Mouse (Mus musculus) forebrain, embryonic 16.5 days (tissue): Measurements from ENCODE around the gene Sema3g. TPM values are rescaled to one million over a fixed set of nuclear protein-coding genes. Genes with fewer than 3 reads are reported as not detected.

Experiments used
- ATAC-seq: fragments of 200-750 bp; cut with Nextera tagmentation; 2 replicates; pipeline ENCODE4 v1.8.0; 2017; ENCODE audit warnings: mild to moderate bottlenecking, moderate library complexity
- H3K27ac ChIP-seq: fragments of 300-500 bp; sonication (generic); 2 replicates; pipeline ENCODE4 v1.5.1; 2014; ENCODE audit warnings: low read length, control low read depth
- H3K27me3 ChIP-seq: fragments of 300-500 bp; sonication (generic); replicated peaks from 2 replicates; pipeline ENCODE4 v1.6.1; 2014; ENCODE audit warnings: low read length; ENCODE audit not compliant: control insufficient read depth, insufficient read depth
- H3K36me3 ChIP-seq: fragments of 300-500 bp; sonication (generic); 2 replicates; pipeline ENCODE4 v1.6.1; 2014; ENCODE audit not compliant: control insufficient read depth, insufficient read depth
- H3K4me1 ChIP-seq: fragments of 300-500 bp; sonication (generic); replicated peaks from 2 replicates; pipeline ENCODE4 v1.6.1; 2014; ENCODE audit warnings: low read length; ENCODE audit not compliant: control insufficient read depth, insufficient read depth
- H3K4me2 ChIP-seq: fragments of 300-500 bp; sonication (generic); 2 replicates; pipeline ENCODE4 v1.6.1; 2014; ENCODE audit warnings: mild to moderate bottlenecking, low read length, control low read depth
- H3K4me3 ChIP-seq: fragments of 300-500 bp; sonication (generic); replicated peaks from 2 replicates; pipeline ENCODE4 v1.5.1; 2014; ENCODE audit warnings: mild to moderate bottlenecking, low read length, control low read depth
- H3K9ac ChIP-seq: fragments of 300-500 bp; sonication (generic); replicated peaks from 2 replicates; pipeline ENCODE4 v1.6.1; 2014; ENCODE audit warnings: low read depth, low read length, control low read depth
- H3K9me3 ChIP-seq: fragments of 300-500 bp; sonication (generic); 2 replicates; pipeline ENCODE4 v1.6.1; 2016; ENCODE audit warnings: low read length; ENCODE audit not compliant: control insufficient read depth
- WGBS: fragments of 180-500 bp; shearing (Covaris S2); extraction: QIAGEN DNeasy Blood & Tissue Kit; methylation state at CpG from one replicate; pipeline ENCODE4 v1.1.7; 2014; 5-methylcytosine and 5-hydroxymethylcytosine counted together
- polyA plus RNA-seq: library from polyadenylated mRNA; unstranded; fragments of >200 nt; fragmentation: Nextera tagmentation; extraction: Ambion mirVana; gene quantifications from 2 replicates; pipeline ENCODE4 v1.2.1, GENCODE M21; 2015

Gene Sema3g
- polyA plus RNA-seq, 1 experiment from 2014 or later, result 0.62 TPM

DNA sequence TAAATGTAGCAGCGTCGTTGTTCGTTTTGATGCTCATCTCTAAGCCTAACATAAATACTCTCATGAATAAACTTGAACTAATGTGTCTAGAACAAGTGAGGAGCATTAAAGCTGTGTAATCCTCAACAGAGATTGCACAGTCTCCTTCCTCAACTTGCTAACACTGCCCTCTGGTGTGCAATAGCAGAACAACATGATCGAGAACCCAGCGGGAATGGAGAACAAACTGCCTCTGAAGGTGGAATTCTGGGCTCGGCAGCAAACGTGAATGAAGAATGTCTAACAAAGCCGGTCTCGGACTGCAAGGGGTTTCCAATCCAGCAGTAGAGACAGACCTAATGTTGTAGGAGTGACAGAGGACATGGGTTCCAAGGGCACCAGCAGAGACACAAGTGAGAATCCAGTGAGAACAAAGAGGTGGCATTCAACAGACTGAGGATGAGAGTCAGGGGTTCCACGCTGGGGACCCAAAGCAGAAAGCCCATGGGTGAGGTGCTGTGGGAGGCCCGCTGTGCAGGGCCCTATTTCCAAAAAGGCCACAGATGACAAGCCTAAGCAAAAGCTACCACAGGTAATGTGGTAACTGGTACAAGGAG lies 16.4 kb downstream of the Sema3g start:
- Histone ChIP-seq H3K9ac (peak overlapping the region; percentile 38; the same call in 1 of the 2 replicates), H3K4me1 (no peaks in the 10 kb centered on the region), H3K36me3 (no peaks in the 10 kb centered on the region), H3K4me2 (no peak overlapping the region), H3K9me3 (no peaks in the 10 kb centered on the region), H3K27me3 (no peaks in the 10 kb centered on the region), H3K27ac (no peak overlapping the region), H3K4me3 (no peak overlapping the region)
- peak; percentile 78 for ATAC-seq
- WGBS, result 18% methylated on average over 11 of the region's 11 CpGs

DNA sequence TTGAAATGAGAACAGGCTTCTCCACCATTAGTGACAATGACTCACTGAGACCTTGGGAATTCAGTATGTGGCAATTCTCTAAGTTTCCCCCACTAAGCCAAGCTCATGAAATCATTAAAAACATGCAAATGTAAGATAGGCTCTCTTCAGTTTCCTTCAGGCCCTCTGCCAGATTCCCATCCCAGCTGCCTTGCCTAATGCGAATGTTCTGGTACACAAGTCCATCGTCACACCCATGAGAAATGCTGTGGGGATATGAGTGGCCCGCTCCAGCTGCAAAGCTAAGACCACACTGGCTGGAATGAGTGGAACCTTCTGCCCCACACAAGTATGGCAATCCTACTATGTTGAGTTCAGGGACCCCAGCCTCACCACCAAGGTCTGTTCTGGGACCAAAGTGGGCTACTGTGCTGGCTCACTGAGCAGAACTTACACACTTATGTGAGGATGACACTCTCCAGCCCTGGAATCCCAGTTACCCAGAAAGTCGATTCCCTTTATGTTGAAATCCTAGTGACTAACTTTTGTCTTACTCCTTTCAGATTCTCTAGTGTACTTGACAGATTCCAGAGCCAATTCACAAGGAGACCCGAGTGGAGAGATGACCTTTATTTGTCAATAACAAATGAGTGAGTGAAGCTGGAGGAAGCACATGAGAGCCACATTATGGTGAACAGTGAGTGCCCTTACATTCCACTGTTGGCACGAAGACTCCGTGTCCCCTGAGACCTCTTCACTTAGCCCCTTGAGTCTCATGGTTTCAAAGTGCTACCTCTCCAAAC lies 19.6 kb downstream of the Sema3g start:
- no peak for ATAC-seq
- Histone ChIP-seq H3K4me1 (no peaks in the 10 kb centered on the region), H3K9me3 (no peaks in the 10 kb centered on the region), H3K27me3 (no peaks in the 10 kb centered on the region), H3K4me2 (no peak overlapping the region), H3K36me3 (no peaks in the 10 kb centered on the region), H3K9ac (no peak overlapping the region), H3K27ac (no peak overlapping the region), H3K4me3 (no peak overlapping the region)
- WGBS, result 84% methylated on average over 7 of the region's 7 CpGs

DNA sequence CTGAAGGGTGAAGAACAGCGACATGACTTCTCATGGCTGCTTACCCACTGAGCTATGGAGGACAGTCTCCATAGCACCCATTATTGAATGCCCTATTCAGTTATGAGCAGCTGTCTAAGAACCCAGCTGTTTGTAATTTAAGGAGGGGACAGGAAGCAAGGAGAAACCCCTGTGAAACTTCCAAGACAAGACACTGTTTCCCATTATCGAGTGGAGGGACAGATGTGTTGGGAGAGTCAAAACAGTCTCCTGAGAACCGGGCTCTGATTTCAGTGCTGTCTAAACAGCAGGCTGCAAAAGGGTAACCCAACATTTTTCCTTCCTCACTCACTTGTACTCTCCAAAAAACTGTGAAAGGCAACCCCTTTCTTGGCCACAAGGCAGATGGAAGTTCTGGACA lies 22.9 kb downstream of the Sema3g start:
- no peaks in the 10 kb centered on the region for H3K27me3 ChIP-seq
- no peaks in the 10 kb centered on the region for H3K36me3 ChIP-seq
- H3K4me1 ChIP-seq, result no peaks in the 10 kb centered on the region
- H3K4me3 ChIP-seq, result no peak overlapping the region
- H3K9me3 ChIP-seq, result no peaks in the 10 kb centered on the region
- ATAC-seq, result no peak
- no peak overlapping the region for H3K9ac ChIP-seq
- WGBS, result 83% methylated on average over 3 of the region's 3 CpGs
- no peak overlapping the region for H3K27ac ChIP-seq
- no peak overlapping the region for H3K4me2 ChIP-seq

DNA sequence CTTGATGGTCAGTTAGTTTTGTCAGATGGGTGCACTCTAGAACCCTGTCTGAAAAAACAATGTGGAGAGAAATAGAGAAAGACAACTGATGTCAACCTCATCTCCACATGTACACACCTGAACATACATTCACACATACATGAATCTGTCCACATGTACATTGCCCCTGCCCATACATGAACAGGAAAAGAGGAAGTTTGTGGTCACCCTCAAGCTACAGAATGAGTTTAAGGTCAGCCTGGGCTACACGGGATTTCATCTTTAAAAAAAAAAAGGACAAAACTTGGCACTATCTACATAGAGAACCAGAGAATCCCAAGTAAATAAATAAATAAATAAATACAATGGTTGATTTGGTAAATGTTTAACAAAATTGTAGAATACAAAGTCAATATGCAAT lies 27.1 kb downstream of the Sema3g start:
- Histone ChIP-seq H3K4me1 (no peaks in the 10 kb centered on the region), H3K9me3 (no peaks in the 10 kb centered on the region), H3K9ac (no peak overlapping the region), H3K4me3 (no peak overlapping the region), H3K27me3 (no peaks in the 10 kb centered on the region), H3K36me3 (no peaks in the 10 kb centered on the region), H3K27ac (no peak overlapping the region), H3K4me2 (no peak overlapping the region)
- 58% methylated on average over 1 of the region's 1 CpGs for WGBS
- ATAC-seq, result no peak

DNA sequence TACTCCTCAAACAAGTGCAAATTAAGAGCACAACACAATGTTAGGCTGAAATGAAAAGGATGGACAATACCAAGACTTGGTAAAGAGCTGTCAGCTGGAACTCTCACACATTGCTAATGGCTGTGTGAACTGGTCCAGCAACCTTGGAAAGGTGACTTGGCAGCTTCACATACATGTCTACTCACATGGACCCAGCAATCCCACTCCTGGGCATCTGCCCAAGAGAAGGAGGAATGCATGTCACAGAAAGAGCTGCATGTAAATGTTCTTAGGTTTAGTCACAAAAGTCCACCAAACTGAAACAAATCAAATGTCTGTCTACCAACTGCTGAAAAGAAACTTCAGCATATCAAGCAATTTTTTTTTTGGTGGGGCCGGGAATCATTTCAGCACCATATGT lies 28.3 kb downstream of the Sema3g start:
- Histone ChIP-seq H3K4me1 (0 out of 2 replicates have a peak, but pooled peaks cover 6% of the 10 kb centered on the region), H3K27me3 (no peaks in the 10 kb centered on the region), H3K9ac (no peak overlapping the region), H3K9me3 (no peaks in the 10 kb centered on the region), H3K36me3 (no peaks in the 10 kb centered on the region), H3K4me3 (no peak overlapping the region), H3K27ac (no peak overlapping the region), H3K4me2 (no peak overlapping the region)
- 77% methylated on average over 1 of the region's 1 CpGs for WGBS
- no peak for ATAC-seq

DNA sequence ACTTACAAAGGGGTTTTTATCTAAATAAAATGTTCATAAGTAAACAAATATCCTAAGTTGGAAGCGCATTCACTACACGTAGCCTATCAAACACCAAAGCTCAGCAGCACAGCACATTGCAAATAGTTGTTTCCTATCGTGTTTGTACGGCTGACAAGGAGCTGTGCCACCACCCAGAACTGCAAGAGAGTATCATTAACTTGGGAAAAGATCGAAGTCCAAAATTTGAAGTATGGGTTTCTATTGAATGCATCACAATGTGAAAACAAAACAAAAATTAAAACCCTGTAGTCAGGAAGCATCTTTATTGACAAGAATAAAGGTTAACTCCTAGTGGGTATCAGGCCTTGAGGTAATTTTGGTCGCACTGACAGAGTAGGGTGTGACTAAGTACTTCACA lies 30.7 kb downstream of the Sema3g start:
- Histone ChIP-seq H3K9me3 (no peaks in the 10 kb centered on the region), H3K4me3 (no peak overlapping the region), H3K4me1 (peaks cover 15% of the 10 kb centered on the region), H3K27me3 (no peaks in the 10 kb centered on the region), H3K9ac (no peak overlapping the region), H3K4me2 (no peak overlapping the region), H3K36me3 (no peaks in the 10 kb centered on the region; the same call in none of the 2 replicates), H3K27ac (no peak overlapping the region)
- no peak for ATAC-seq
- 90% methylated on average over 6 of the region's 6 CpGs for WGBS

DNA sequence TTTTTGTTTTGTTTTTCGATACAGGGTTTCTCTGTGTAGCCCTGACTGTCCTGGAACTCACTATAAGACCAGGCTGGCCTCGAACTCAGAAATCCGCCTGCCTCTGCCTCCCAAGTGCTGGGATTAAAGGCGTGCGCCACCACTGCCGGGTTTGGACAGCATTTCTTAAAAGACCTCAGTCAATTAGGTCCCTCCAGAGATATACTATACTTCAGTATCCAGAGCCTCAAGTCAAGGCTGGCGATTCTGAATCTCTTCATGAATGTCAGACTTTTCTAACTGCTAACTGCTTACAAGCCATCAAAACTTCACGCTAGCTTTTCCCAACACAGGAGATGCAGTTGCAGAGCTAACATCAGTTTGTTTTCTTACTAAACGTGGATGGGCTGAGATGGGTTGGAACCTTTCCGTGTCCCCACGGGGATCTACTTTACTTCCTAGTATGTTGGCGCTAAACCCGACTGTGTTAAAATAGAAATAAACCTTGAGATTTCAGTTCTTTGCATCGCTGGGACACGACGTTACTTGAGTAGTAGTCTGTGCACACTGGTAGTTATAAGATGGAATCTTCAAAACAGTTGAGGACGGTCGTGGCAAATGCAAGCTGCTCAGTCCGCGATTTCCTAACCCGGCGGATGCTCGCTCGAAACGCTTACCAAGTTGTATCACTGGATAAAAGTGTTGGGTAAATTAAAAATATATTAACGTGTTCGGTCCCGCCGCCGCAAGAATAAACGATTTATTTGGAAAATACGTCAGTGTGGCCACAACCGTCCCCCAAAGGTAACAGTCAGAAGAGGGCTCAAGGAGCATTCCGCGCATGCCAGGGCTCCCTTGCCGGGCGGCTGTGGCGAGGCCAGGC lies 32.8 kb downstream of the Sema3g start:
- Histone ChIP-seq H3K27ac (peak overlapping the region; percentile 93), H3K9ac (peak overlapping the region; percentile 99), H3K9me3 (no peaks in the 10 kb centered on the region), H3K36me3 (peaks cover 15% of the 10 kb centered on the region), H3K27me3 (no peaks in the 10 kb centered on the region), H3K4me1 (peaks cover 15% of the 10 kb centered on the region), H3K4me3 (peak overlapping the region; percentile 91), H3K4me2 (peak overlapping the region; percentile 56)
- peak; percentile 7 for ATAC-seq
- 21% methylated on average over 38 of the region's 38 CpGs for WGBS

DNA sequence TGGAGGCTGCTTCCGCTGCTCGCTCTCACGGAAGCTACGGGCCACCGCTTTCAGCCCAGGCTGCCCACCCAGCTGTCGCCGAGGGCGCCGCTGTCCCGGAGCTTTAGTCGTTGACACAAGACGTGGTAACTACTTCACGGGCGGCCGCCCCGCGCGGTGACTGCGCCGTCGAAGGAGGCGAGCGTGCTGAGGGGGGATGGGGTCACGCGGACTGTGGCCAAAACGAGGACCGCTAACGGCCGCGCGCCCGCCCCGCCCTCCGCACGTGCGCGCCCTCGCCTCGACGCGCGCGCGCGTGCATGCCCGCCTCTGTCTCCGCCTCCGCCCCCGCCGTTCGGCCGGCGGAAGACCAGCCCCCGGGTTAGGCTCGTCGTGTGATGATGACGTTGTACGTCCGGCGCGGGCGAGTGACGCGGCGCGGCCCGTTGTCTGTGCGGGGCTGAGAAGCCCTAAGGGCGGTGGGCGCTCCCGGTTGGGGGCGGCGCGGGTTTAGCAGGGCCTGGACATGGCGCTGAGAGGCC lies 33.5 kb downstream of the Sema3g start, which contains the start of the genes Phf7 and Bap1:
Gene Phf7 (minus strand): TSS at position 234 of the 521 bp plus-strand sequence.
Gene Bap1 (plus strand): TSS at position 367 of the 521 bp plus-strand sequence.
- H3K4me3 ChIP-seq, result peak within 1 kb of the TSS; percentile 91
- no peaks in the 10 kb centered on the region for H3K9me3 ChIP-seq
- H3K36me3 ChIP-seq, result peaks cover 21% of the 10 kb centered on the region
- peaks cover 15% of the 10 kb centered on the region for H3K4me1 ChIP-seq
- no peaks in the 10 kb centered on the region for H3K27me3 ChIP-seq
- H3K4me2 ChIP-seq, result peak within 1 kb of the TSS; percentile 79
- peak within 1 kb of the TSS; percentile 93 for H3K27ac ChIP-seq
- WGBS, result under 1% methylated on average over 67 of the region's 75 CpGs
- peak; percentile 92 for ATAC-seq
- H3K9ac ChIP-seq, result peak within 1 kb of the TSS; percentile 99

DNA sequence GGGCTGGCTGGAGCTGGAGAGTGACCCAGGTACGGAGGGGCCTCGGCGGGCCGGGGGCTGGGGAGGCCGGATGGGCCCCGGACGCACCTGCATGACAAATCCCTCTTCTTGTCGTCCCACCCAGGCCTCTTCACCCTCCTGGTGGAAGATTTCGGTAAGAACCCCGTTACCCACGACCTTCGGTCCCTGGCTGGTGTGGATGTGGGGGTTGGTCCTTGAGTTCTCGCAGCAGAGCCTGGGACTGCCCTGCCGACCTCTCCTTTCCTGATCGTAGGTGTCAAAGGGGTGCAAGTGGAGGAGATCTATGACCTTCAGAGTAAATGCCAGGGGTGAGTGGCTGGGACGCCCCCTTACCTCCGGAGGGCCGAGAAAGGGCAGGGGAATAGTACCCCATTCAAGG lies 34.0 kb downstream of the Sema3g start:
- Histone ChIP-seq H3K4me2 (peak overlapping the region; percentile 79), H3K9ac (peak overlapping the region; percentile 99), H3K36me3 (peaks cover 26% of the 10 kb centered on the region), H3K9me3 (no peaks in the 10 kb centered on the region), H3K4me3 (peak overlapping the region; percentile 91), H3K27ac (peak overlapping the region; percentile 68), H3K27me3 (no peaks in the 10 kb centered on the region), H3K4me1 (peaks cover 15% of the 10 kb centered on the region)
- WGBS, result 2% methylated on average over 18 of the region's 18 CpGs
- ATAC-seq, result no peak; the same call in 1 of the 2 replicates
